Mouse (Mus musculus) fat pad, adult 2 months (tissue): Measurements from ENCODE around the gene Dmpk.

Source experiments
- DNase-seq: peaks from one replicate; pipeline ENCODE4 v3.0.0-alpha.2; 2011; ENCODE audit warnings: low read depth, low spot score; ENCODE audit errors: extremely low read depth

Dmpk gene

DNA sequence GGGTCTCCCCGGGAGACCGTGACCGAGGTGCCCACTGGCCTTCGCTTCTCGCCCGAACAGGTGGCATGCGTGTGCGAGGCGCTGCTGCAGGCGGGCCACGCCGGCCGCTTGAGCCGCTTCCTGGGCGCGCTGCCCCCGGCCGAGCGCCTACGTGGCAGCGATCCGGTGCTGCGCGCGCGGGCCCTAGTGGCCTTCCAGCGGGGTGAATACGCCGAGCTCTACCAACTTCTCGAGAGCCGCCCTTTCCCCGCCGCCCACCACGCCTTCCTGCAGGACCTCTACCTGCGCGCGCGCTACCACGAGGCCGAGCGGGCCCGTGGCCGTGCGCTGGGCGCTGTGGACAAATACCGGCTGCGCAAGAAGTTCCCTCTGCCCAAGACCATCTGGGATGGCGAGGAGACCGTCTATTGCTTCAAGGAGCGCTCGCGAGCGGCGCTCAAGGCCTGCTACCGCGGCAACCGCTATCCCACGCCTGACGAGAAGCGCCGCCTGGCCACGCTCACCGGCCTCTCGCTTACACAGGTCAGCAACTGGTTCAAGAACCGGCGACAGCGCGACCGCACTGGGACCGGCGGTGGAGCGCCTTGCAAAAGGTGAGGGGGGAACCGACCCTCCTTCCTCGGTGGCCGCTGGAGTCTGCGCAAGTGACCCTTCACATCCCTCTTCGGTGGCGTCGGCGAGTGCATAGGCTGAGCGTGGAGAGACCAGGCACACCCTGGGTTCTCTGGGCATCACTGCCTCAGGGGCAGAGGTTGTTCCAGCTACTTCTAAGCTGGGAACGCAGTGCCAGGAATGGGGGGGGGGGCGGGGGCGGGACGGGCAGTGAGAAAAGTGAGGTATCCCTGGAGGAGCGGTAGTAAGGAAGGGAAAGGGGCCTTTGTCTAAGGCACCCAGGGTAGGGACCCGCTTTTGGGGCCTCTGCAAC is 11.4 kb downstream of the Dmpk start:
- no peak for DNase-seq

DNA sequence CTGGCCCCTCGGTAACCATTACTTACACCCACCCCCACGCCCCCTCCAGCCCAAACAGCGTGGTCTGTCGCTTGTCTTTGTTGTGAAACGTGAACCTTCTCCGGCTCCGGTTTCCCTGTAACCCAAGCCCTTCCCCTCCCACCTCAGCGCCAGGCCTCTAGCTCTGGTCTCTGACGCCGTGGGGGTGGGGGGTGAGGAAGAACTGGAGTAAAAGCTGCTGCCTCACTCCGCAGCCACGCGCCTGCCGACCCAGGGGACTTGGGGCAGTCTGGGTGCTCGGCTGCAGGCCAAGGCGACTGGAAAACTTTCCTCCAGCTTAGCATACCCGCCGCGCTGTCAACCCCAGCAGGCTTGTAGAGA is 12.1 kb downstream of the Dmpk start:
- no peak for DNase-seq

DNA sequence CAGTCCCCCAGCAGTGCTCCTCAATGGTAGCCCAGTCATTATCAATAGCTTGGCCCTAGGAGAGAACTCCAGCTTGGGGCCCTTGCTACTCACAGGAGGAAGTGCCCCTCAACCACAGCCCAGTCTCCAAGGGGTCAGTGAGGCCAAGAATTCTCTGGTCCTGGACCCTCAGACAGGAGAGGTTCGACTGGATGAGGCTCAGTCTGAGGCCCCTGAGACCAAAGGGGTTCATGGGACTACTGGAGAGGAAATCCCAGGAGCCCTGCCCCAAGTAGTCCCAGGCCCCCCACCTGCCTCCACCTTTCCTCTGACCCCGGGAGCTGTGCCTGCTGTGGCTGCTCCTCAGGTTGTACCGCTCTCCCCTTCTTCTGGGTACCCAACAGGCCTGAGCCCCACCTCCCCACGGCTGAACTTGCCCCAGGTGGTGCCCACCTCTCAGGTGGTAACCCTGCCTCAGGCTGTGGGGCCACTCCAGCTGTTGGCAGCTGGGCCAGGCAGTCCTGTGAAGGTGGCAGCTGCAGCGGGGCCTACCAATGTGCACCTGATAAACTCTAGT is 12.8 kb downstream of the Dmpk start:
- no peak for DNase-seq

DNA sequence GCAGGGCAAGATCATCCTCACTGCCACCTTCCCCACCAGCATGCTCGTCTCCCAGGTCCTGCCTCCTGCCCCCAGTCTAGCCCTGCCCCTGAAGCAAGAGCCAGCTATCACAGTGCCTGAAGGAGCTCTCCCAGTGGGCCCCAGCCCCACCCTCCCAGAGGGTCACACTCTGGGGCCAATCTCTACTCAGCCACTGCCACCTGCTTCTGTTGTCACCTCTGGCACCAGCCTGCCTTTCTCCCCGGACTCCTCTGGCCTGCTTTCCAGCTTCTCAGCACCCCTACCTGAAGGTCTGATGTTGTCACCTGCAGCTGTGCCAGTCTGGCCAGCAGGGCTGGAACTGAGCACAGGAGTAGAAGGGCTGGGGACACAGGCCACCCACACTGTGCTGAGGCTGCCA is 13.6 kb downstream of the Dmpk start:
- DNase-seq = no peak

DNA sequence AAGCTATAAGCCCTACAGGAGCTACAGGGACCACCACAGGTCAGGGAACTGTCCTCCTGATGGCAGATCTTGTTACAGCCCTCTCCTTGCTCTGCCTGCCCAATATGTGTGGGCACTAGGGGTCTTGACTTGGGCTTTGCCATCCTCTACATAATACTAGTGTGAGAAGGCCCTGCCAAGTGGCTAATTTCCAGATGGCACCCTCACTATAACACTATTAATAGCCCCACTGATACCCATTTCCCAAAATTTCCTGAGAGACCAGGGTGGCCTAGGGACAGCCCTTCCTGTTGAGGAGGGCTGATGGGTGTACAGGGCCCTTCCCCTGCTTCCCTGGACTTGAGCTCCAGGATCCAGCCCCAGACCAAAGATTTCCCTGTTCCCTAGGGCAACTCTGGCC is 14.2 kb downstream of the Dmpk start:
- no peak for DNase-seq

DNA sequence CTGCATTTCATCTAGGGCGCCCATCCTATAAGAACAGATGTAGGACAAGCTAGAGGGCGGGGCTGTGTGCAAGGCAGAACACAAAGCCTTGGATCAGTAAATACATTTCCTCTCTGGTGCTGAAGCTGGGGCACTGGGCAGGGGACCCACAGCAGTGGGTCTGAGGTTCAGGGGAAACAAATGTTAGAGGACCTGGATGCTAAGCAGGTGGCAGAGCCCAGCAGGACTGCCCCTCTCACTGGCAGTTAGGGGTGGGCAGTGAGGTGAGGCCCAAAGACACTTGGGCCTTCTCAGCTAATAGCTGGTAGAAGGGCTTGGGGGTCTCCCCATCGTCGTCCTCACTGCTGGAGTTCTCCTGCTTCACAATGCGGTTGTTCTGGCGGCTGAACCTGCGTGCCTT is 15.2 kb downstream of the Dmpk start:
- DNase-seq = no peak

DNA sequence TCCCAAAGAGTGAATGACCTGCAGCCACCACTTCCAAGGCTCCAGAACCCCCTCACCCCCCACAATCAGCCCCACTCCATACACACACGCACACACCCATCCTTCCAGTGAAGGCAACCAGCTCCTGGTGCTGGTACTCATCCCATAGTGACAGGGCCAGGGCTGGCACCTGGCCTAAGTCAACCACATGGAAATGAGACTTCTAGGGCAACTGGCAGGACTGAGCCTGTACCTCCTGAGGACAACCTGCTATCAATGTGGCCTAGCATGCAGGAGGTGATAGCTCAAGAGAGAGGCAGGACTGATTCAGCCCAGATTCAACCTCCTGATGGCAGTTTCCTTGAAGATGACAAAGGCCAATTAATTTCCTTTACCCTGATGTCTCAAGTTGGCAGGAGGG is 16.6 kb downstream of the Dmpk start:
- no peak for DNase-seq

DNA sequence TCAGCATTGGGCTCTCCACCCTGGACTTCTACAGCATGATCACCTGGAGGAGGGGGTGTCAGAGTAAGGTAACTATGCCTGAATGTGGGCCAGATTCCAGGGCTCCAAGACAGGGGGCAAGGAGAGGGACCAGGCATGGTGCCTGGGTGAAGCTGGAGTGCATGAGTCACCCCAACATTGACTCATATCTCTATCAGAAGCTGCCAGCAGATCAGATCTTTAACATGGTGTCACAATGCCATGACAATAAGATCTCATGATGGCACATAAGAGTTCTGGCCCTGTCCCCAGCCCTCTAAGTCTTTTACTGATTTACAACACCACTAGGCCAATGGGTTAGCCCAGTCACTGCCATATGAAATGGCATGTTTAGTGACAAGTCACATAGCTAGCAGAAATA is 20.1 kb downstream of the Dmpk start:
- no peak for DNase-seq

DNA sequence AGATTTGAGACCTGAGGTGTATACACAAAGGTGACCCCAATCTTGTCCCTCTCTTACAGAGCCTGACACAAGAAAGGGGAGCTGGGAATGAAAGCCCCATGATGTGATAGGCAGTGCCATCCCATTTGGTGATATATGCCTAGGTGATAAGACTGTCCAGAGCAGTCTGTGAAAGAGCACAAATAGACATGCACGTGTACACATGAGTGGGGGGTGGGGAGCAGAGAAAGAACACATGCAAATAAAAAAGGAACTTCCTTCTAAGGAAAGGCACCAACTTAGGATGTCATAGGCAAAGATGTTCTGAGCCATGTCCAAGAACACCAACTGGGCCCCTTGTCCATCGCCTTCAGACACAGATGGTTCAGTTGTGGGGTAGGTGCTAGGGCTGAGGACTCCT is 20.8 kb downstream of the Dmpk start:
- DNase-seq = no peak

DNA sequence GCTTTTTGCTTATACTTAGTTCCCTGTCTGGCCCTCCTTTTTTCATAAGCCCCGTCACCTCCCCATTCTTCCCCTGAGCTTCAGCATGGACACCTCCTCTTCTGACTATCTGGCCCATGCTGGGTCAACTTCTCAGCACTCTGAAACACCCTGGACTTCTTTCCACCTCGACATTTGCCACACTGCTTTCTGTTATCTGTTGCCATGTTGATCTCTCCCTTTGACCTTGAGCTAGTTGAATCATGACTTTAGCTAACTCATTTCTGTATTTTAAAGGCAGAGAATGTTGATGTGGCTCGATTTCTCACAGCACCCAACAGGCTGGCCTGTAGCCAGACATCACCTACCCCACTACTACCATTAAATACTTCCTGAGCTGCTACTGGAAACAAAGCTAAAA is 23.8 kb downstream of the Dmpk start:
- DNase-seq = no peak

DNA sequence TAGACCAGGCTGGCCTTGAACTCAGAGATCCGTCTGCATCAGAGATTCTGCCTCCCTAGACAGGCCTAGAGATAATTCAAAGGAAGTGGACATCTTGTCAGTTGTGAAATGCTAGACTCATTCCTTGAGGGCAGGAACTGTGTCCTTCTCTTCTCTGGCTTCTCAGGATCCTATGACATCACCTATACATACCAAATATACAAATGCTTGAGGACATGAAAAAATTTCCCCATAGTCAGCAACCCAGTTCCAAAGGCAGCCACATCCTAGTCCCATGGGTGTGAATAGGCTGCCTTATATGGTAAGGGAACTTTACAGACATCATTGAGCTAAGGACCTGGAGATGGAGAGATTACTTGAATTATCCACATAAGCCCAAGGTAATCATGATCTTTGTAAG is 25.9 kb downstream of the Dmpk start:
- DNase-seq = no peak

DNA sequence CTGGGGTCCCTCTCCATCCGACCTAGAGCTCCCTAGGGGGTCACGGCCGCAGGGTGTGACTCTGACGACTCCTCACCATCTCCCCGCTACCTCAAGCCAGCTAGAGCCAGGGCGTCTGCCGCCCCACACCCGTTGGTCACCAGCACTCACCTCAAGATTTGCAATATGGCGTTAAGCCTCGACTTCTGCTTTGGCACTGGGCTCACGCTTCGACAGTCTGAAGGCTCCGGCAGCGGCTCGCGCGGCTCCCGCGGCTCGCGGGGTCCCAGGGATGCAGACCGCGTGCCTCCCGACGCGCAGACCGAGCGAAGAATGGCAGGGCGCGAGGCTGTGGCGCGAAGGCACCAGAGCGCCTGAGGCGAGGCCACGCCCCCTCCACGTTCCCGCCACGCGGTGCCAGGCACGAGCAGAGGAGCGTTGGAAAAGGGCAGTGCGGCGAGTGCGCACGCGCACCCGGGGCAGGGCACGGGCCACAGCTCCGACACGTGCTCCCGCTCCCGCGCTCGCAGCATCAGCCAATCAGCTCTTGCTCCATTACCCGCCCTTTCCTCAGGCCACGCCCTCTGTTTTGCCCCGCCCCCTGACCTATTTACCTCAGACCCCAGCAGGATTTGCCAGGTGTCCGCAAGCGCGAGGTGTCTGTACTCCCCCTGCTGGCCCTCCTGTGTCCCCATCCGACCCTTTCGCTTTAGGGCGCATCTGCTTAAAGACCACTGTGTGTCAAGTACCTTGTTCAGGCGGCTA is 34.6 kb downstream of the Dmpk start, which contains the start of gene Gm4969:
TSS of gene Gm4969 (minus strand) at position 341 of the 744 bp plus-strand sequence.
- no peak for DNase-seq

DNA sequence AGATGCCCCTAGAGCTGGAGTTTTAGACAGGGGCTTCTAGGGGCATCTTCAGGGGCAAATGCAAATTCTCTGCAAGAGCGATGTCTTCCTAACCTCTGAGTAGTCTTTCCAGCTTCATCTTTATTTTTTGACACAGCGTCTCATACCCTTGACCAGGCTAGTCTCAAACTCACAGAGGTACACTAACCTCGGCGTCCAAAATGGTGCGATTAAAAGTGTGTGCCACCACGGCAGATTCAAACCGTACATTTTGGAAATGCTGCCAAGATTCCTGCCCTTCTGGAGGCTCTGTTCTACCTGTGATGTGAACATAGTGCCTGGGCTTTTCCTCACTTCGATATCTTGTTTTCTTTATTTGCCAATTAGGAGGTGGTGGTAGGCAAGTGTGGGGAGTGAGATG is 35.4 kb downstream of the Dmpk start:
- DNase-seq = no peak

DNA sequence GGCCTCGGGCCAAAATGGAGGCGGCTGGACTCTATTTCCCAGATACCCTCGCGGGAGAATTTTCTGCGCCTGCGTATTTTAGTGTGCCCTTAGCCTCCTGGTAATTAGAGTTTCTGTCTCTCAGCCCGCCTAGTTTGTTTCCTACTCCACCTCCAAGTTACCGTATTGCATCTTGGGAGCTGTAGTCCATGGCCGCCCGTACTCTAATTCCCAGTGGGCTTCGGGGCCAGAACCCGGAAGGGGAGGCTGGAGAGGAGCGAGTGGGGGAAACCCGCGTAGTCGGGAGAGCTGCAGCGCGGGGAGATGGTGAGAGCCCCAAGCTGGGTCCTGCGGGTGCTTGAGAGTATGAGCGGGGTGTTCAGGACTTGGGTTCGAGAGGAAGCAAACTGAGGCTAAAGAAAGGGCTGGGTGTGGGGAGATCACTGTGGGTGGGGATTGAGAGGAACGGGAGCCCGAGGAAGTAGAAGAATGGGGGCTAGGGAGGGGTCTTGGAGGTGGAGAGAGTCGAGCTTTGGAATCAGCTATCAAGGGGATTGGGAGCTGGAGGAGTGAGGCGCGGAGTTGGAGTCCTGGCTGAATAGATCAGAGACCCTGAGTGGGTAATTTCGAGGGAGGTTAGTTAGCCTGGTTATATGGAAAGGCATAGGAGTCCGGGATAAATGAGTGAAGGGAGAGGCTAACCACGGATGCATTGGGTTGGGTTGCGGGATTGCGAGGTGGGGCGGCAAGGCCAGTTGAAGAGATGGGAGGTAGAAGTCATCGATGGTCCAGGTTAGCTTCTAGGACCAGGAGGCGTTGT is 36.2 kb downstream of the Dmpk start, which contains the start of gene Fbxo46:
TSS of gene Fbxo46 (plus strand) at position 229 of the 799 bp plus-strand sequence.
- peak; percentile 86 for DNase-seq

DNA sequence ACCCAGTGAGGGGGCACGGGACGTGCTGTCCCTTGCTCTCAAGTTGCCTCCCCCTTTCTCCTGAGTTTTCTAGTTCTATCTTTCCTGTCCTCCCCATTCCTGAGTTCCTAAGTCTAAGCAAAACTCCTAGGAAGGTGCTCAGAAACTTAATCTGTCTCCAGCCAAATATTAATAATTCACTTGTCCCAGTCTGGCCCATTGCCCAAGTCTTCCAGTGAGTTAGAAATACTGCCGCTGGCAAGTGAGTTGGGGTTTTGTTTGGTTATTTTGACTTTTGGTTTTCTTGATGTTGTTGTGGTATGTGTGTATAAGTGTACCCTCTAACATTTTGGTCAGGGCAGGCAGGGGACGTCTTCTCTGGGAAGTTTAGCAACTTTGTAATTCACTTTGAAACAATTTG is 38.0 kb downstream of the Dmpk start:
- DNase-seq = no peak

DNA sequence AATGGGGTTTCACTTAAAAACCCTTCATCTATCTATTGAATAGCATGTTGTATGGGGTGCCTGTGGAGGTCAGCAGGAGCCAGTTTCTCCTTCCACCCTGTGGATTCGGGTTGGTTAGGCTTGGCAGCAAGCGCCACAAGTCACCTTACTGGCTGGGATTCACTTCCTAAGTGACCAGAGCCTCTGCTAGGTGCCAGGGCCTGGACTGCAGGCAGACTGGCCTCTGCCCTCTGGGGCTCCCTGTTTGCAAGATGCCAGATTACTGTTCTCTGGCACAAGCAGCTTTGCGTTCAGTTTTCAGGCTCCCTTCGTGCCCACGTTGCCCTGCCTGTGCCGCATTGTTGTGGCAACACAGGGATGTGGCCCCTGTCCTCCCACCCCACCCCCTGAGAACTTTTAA is 41.1 kb downstream of the Dmpk start:
- DNase-seq = no peak

DNA sequence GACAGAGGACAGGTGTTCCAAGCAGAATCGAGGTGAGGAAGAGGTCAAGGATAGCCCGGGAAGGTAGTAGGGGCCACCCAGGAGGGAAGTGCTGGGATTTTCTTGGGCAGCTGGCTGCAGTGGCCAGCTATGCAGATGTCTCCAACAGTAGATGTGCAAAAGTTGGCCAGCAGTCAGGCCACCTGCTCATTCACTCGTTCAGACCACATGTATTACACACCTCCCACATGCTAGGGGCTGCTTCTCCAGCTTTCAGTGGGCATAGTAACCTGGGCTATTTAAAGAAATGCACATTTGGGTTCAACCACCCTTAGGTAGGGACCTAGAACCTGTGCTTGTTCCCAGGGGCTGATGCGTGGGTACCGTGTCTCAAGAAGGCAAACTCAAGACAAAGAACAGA is 44.1 kb downstream of the Dmpk start:
- no peak for DNase-seq

DNA sequence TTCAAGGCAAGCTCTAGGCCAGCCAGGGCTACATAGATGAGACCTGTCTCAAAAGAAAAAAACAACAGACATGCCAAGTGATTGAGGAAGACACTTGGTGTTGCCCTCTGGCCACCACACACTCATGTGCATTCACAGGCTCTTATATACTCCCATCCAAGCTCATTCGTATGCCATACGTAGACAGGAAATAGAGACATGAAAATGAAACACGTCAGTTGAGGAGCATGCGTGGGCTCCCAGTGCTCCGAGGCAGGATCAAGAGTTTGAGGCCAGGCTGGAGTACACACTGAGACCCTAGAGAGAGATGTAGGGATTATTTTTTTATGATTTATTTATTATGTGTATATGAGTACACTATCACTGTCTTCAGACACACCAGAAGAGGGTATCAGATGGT is 45.7 kb downstream of the Dmpk start:
- no peak for DNase-seq

DNA sequence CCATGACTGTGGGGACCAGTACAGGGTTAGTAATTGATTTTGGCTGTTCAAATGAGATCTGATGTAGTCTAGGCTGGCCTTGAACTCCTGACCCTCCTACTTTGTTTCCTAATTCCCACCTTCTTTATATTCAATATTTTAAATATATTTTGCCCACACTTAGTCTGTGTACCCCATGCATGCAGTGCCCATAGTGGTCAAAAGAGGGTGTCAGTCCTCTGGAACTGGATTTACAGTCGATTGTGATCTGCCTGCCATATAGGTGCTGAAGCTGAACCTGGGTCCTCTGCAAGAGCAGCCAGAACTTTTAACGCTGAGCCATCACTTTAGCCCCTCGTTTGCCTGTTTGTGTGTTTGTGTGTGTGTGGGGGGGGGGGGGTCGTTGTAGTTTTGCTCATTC is 47.0 kb downstream of the Dmpk start:
- DNase-seq = no peak

DNA sequence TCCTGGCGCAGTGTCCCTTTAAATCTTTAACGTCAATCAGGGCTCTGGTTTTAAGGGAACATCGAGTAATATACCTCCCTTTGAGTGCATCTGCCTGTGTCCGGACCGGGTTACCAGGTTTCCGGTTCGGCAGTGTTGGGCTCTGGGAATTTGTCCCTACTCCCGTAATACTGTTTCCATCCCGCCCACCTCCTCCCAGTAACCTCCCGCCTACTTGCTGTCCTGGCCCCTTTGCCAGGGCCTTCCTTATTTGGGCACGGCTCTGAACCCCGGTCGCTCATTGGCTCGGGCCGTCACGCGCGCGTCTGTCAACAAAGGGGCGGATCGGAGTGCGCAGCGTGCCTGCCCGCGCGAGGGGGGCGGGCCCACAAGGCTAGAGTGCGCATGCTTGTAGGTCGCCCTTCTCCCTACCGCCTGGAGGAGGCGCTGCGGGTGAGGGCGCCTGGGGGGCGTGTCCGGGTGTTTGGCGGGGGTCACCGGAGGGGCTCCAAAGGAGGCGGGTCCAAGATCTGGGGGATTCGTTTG is 47.7 kb downstream of the Dmpk start:
- DNase-seq = peak; percentile 94

DNA sequence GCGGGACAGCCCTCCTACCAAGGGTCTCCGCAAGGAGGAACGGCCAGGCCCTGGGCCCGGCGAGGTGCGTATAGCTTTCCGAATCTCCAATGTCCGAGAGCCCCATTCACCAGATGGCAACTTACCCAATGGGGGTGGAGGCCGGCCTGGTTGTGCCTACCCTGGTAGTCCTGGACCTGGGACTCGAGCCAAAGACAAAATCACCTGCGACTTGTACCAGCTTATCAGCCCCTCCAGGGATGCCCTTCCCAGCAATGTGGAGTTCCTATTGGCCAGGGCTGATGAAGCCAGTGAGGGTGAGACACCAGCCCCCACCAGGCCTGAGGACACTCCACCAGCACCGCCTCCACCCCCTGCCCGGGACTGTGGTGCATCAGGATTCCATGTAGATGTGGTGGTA is 52.5 kb downstream of the Dmpk start:
- no peak for DNase-seq
